Mouse (Mus musculus) cerebellum, adult 2 months (tissue): Measurements from ENCODE around the gene Utp20.

ENCODE experiments used
- CTCF ChIP-seq: fragments of 200-500 bp; IDR thresholded peaks from 2 replicates; pipeline ENCODE4 v1.5.1; 2011; ENCODE audit warnings: low read depth, mild to moderate bottlenecking, control low read depth, low read length, moderate library complexity, borderline replicate concordance; ENCODE audit not compliant: insufficient read depth
- POLR2A ChIP-seq: fragments of 200-500 bp; IDR thresholded peaks from 2 replicates; pipeline ENCODE4 v1.6.1; 2011; ENCODE audit warnings: low read length, control low read depth, borderline replicate concordance; ENCODE audit not compliant: insufficient read depth

- TF ChIP-seq POLR2A (no peak), CTCF (no peak)
These were observed 42.1 kb downstream of the Utp20 start for GRCm38 (mm10) chr10:88784513-88784931.
